Mouse (Mus musculus) midbrain, embryonic 10.5 days (tissue): ENCODE results near the gene C1s1. TPM values are rescaled to one million over a fixed set of nuclear protein-coding genes. Genes with fewer than 3 reads are reported as not detected.
"Not testable (repeated sequence)": the region's sequence is repeated elsewhere in the genome, so short reads cannot be mapped to it uniquely, and the experiment has no call there.

Experiments used
- DNase-seq: peaks from one replicate; pipeline ENCODE4 v3.0.0-alpha.2; 2017; ENCODE audit warnings: low spot score
- H3K27ac ChIP-seq: fragments of 300-500 bp; sonication (generic); replicated peaks from 2 replicates; pipeline ENCODE4 v1.5.1; 2016; ENCODE audit warnings: mild to moderate bottlenecking
- H3K27me3 ChIP-seq: fragments of 300-500 bp; sonication (generic); 2 replicates; pipeline ENCODE4 v1.6.1; 2016; ENCODE audit warnings: low read depth, mild to moderate bottlenecking; ENCODE audit not compliant: poor library complexity, severe bottlenecking
- H3K36me3 ChIP-seq: fragments of 300-500 bp; sonication (generic); 2 replicates; pipeline ENCODE4 v1.6.1; 2016; ENCODE audit warnings: mild to moderate bottlenecking, moderate library complexity
- H3K4me1 ChIP-seq: fragments of 300-500 bp; sonication (generic); 2 replicates; pipeline ENCODE4 v1.6.1; 2016
- H3K4me3 ChIP-seq: fragments of 300-500 bp; sonication (generic); 2 replicates; pipeline ENCODE4 v1.5.1; 2016; ENCODE audit warnings: mild to moderate bottlenecking, moderate library complexity
- H3K9me3 ChIP-seq: fragments of 300-500 bp; sonication (generic); replicated peaks from 2 replicates; pipeline ENCODE4 v1.6.1; 2016; ENCODE audit warnings: mild to moderate bottlenecking
- WGBS: fragments of 180-500 bp; shearing (Covaris S2); methylation state at CpG from one replicate; pipeline ENCODE4 v1.1.7; 2016; 5-methylcytosine and 5-hydroxymethylcytosine counted together
- polyA plus RNA-seq: library from polyadenylated mRNA; unstranded; fragments of >200 nt; fragmentation: Nextera tagmentation; extraction: Ambion mirVana; gene quantifications from 2 replicates; pipeline ENCODE4 v1.2.1, GENCODE M21; 2016

The C1s1 gene
- polyA plus RNA-seq, 1 experiment from 2014 or later = 0.37 TPM

- Histone ChIP-seq H3K4me1 (peaks cover 8% of the 10 kb centered on the region; the same call in 1 of the 2 replicates), H3K27me3 (no peaks in the 10 kb centered on the region), H3K4me3 (peak overlapping the region; percentile 38; the same call in 1 of the 2 replicates), H3K36me3 (no peaks in the 10 kb centered on the region), H3K27ac (no peak overlapping the region), H3K9me3 (no peaks in the 10 kb centered on the region)
- WGBS = 84% methylated on average over 7 of the region's 7 CpGs
- DNase-seq = no peak
Observed at GRCm38 (mm10) chr6:124484851-124485250, 57.3 kb downstream of the C1s1 start.

- not testable (repeated sequence) for H3K27me3 ChIP-seq, DNase-seq, H3K4me3 ChIP-seq, H3K36me3 ChIP-seq, H3K9me3 ChIP-seq, H3K4me1 ChIP-seq, H3K27ac ChIP-seq
- WGBS = 93% methylated on average over 3 of the region's 3 CpGs
Observed at GRCm38 (mm10) chr6:124483831-124484230, 58.3 kb downstream of the C1s1 start.

DNA sequence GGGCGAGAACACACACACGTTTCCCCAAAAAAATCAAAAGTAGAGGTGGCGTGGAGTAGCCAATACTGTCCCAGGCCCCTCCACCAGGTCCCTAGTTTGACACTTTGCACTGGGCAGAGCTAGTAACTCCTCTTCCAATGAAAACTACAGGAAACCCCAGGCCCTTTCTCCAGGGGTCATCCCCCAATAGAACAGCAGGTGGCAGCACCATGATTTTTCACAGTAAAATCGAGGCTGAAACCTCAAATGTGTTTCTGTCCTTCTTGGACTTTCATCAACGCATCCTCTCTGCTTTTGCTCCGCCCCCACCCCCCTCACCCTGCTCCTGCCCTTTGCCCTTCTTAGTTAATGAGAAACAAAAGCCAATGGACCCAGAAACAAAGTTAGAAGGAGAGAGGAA lies 60.6 kb downstream of the C1s1 start:
- Histone ChIP-seq H3K27me3 (no peaks in the 10 kb centered on the region), H3K9me3 (no peaks in the 10 kb centered on the region), H3K36me3 (no peaks in the 10 kb centered on the region), H3K27ac (no peak overlapping the region), H3K4me1 (peaks cover 8% of the 10 kb centered on the region; the same call in 1 of the 2 replicates), H3K4me3 (no peak overlapping the region)
- peak; percentile 63 for DNase-seq
- 26% methylated on average over 6 of the region's 6 CpGs for WGBS

Other genes starting within 250 kb of the C1s1 start
- gene Cd163, start 237.7 kb downstream of the C1s1 start, polyA plus RNA-seq = not detected in 2 replicates
- 42.6 and 48.8 TPM in 2 replicates for gene Pex5, start 127.3 kb downstream of the C1s1 start, polyA plus RNA-seq
- 8.4 and 15.2 TPM in 2 replicates for gene Clstn3, start 77.6 kb downstream of the C1s1 start, polyA plus RNA-seq
- gene C1rl, start 49.2 kb downstream of the C1s1 start, polyA plus RNA-seq = 0.14 and 0.28 TPM in 2 replicates
- 0.06 and 0.12 TPM in 2 replicates for gene C1ra, start 30.0 kb downstream of the C1s1 start, polyA plus RNA-seq
- gene C1rb, start 27.9 kb upstream of the C1s1 start, polyA plus RNA-seq = not detected in 2 replicates
- gene C1s2, start 93.7 kb upstream of the C1s1 start, polyA plus RNA-seq = 0.11 TPM in 1 of 2 replicates, not detected in the other
- gene Lpcat3, start 120.7 kb upstream of the C1s1 start, polyA plus RNA-seq = 35.8 and 38.7 TPM in 2 replicates
- 217 and 243 TPM in 2 replicates for gene Emg1, start 169.8 kb upstream of the C1s1 start, polyA plus RNA-seq
- 401 and 471 TPM in 2 replicates for gene Phb2, start 170.0 kb upstream of the C1s1 start, polyA plus RNA-seq
- gene Ptpn6, start 196.4 kb upstream of the C1s1 start, polyA plus RNA-seq = 6.1 and 7.2 TPM in 2 replicates
- gene Grcc10, start 199.0 kb upstream of the C1s1 start, polyA plus RNA-seq = 445 and 490 TPM in 2 replicates
- gene Gm45234, start 213.7 kb upstream of the C1s1 start, polyA plus RNA-seq = not detected in 2 replicates
- gene Atn1, start 214.2 kb upstream of the C1s1 start, polyA plus RNA-seq = 10.2 and 10.5 TPM in 2 replicates
- gene Eno2, start 227.3 kb upstream of the C1s1 start, polyA plus RNA-seq = 4.6 and 6.5 TPM in 2 replicates
- 1.3 and 1.4 TPM in 2 replicates for gene Lrrc23, start 237.4 kb upstream of the C1s1 start, polyA plus RNA-seq